Mouse (Mus musculus): ENCODE measurements around the gene Ankub1.

DNA sequence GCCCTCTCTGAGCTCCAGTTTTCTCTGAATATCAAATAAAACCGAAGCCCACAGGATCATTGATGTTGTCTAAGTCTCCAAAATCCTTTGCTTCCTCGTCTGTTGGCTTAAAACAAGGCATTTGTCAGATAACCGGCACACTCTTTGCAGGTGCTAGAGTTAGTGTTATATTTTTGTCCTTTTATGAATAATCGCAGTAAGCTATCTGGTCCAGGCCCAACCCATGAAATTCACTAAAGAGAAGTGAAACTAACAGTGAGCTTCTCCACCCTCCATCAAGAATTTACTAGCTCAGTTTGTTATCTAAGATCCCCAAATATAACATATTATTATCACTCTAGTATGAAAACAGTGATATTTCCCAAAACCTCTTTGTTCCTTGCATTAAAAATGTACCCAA, 827 bp downstream of the Ankub1 start:
- no peak for TF ChIP-seq POLR2A (IDR thresholded peaks at IDR 0.05; ENCODE audit: low read depth, low read length)
- no peak for TF ChIP-seq CTCF (conservative IDR thresholded peaks at IDR 0.05; ENCODE audit: insufficient read depth, insufficient read length, low read depth, low read length)

Measured in kidney, adult 2 months (tissue).